Mouse (Mus musculus): ENCODE measurements around the gene Fancd2. TPM values are rescaled to one million over a fixed set of nuclear protein-coding genes. Genes with fewer than 3 reads are reported as not detected.

The Fancd2 gene
- polyA plus RNA-seq, 1 experiment from 2014 or later = 2.5 TPM

DNA sequence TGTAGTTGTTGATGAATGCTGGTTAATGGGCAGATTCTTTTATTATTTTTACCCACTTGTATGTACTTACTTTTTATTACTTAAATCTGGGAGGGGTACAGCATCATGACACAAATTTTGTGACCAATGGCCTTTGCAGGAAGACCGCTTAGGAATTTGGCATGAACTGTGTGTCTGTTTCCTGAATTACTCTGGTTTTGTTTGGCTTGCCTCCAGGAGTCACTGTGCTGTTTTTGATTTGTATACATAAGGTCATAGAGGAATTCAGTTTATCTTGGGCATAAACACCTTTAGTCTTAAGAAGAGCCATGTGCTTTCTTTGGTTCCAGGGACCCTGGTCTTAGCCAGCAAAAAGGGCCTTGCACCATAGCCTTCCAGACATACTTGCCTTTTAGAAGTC lies 33.1 kb downstream of the Fancd2 start:
- Histone ChIP-seq H3K9ac (no peak overlapping the region), H3K4me2 (replicated peaks) (no peak overlapping the region), H3K9me3 (ENCODE audit: control insufficient read depth, low read length) (no peaks in the 10 kb centered on the region), H3K27me3 (ENCODE audit: control insufficient read depth, insufficient read depth, low read length) (no peaks in the 10 kb centered on the region), H3K27ac (no peak overlapping the region), H3K36me3 (replicated peaks; ENCODE audit: control insufficient read depth, insufficient read depth) (no peaks in the 10 kb centered on the region), H3K4me3 (replicated peaks; ENCODE audit: low read length) (no peak overlapping the region), H3K4me1 (replicated peaks; ENCODE audit: control insufficient read depth, insufficient read depth, low read length) (no peaks in the 10 kb centered on the region)
- DNase-seq (ENCODE audit: low spot score) (no peak), ATAC-seq (ENCODE audit: low FRiP score) (no peak)
- WGBS = 86% methylated on average over 1 of the region's 1 CpGs

DNA sequence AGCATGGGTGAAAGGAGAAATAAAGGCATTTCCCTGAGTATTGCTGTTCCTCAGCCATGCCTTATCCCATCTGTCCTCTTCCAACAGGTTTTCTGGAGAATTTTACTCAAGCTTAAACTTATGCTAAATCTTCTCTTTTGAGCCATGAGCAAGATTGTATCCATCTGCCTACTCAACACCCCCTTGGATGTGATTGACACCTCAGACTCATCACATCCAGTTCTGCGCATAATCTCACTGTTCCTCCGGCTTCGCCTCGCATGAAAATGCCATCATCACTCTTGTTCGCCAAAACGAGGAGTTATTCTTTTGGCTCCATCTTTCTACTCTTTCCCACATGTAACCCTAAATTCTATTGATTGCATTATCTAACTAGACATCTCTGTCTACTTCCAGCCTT lies 44.6 kb downstream of the Fancd2 start:
- Histone ChIP-seq H3K4me2 (replicated peaks) (no peak overlapping the region), H3K4me1 (replicated peaks; ENCODE audit: control insufficient read depth, insufficient read depth, low read length) (no peaks in the 10 kb centered on the region), H3K9ac (no peak overlapping the region), H3K36me3 (replicated peaks; ENCODE audit: control insufficient read depth, insufficient read depth) (no peaks in the 10 kb centered on the region), H3K27me3 (ENCODE audit: control insufficient read depth, insufficient read depth, low read length) (no peaks in the 10 kb centered on the region), H3K9me3 (ENCODE audit: control insufficient read depth, low read length) (no peaks in the 10 kb centered on the region), H3K4me3 (replicated peaks; ENCODE audit: low read length) (no peak overlapping the region), H3K27ac (no peak overlapping the region)
- 97% methylated on average over 6 of the region's 6 CpGs for WGBS
- DNase-seq (ENCODE audit: low spot score) (no peak), ATAC-seq (ENCODE audit: low FRiP score) (no peak)

DNA sequence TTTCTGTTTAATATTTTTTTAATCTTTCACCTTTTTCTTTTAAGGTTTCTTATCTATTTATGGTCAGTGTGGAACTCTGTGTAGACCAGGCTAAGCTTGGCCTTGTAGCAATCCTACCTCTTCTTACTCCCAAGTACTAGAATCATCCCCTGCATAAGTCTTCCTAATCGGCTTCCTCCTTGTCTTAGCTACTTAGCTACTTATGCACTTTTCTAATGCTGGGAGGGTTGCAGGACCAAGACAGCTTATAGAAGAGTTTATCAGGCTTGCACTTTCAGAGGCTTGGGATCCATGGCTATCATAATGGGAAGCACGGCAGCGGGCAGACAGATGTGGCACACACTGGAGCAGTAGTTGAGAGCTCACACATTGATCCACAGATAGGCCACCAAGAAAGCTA lies 47.8 kb downstream of the Fancd2 start:
- no peaks in the 10 kb centered on the region for H3K27me3 ChIP-seq (ENCODE audit: control insufficient read depth, insufficient read depth, low read length)
- no peaks in the 10 kb centered on the region for H3K4me1 ChIP-seq (replicated peaks; ENCODE audit: control insufficient read depth, insufficient read depth, low read length)
- no peak overlapping the region for H3K9ac ChIP-seq
- no peak for DNase-seq (ENCODE audit: low spot score)
- H3K36me3 ChIP-seq (replicated peaks; ENCODE audit: control insufficient read depth, insufficient read depth) = no peaks in the 10 kb centered on the region
- H3K4me3 ChIP-seq (replicated peaks; ENCODE audit: low read length) = no peak overlapping the region
- ATAC-seq (ENCODE audit: low FRiP score) = no peak
- WGBS = 92% methylated on average over 3 of the region's 3 CpGs
- no peak overlapping the region for H3K27ac ChIP-seq
- H3K4me2 ChIP-seq (replicated peaks) = no peak overlapping the region
- H3K9me3 ChIP-seq (ENCODE audit: control insufficient read depth, low read length) = no peaks in the 10 kb centered on the region

DNA sequence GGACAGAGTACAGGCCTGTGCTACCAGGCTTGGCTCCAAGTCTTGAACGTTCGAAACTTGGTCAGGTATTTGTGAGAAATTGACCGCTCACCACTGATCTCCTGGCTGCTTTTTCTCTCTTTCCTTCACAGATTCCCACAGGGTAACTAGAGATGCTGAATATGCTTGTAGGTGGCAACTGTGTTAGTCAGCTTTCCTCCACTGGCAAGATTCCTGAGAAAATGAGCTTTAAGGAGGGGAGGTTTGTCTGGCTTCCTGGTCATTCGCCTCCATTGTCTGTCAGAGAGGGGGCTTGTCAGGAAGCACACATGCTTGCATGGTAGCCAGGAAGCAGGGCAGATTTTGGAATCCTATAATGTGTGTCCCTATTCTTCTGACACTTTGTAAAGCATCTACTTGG lies 51.5 kb downstream of the Fancd2 start:
- no peak overlapping the region for H3K4me3 ChIP-seq (replicated peaks; ENCODE audit: low read length)
- H3K27me3 ChIP-seq (ENCODE audit: control insufficient read depth, insufficient read depth, low read length) = no peaks in the 10 kb centered on the region
- H3K9me3 ChIP-seq (ENCODE audit: control insufficient read depth, low read length) = no peaks in the 10 kb centered on the region
- 93% methylated on average over 4 of the region's 4 CpGs for WGBS
- H3K9ac ChIP-seq = no peak overlapping the region
- H3K4me2 ChIP-seq (replicated peaks) = no peak overlapping the region
- H3K4me1 ChIP-seq (replicated peaks; ENCODE audit: control insufficient read depth, insufficient read depth, low read length) = no peaks in the 10 kb centered on the region
- ATAC-seq (ENCODE audit: low FRiP score) (no peak), DNase-seq (ENCODE audit: low spot score) (no peak)
- no peaks in the 10 kb centered on the region for H3K36me3 ChIP-seq (replicated peaks; ENCODE audit: control insufficient read depth, insufficient read depth)
- H3K27ac ChIP-seq = no peak overlapping the region

DNA sequence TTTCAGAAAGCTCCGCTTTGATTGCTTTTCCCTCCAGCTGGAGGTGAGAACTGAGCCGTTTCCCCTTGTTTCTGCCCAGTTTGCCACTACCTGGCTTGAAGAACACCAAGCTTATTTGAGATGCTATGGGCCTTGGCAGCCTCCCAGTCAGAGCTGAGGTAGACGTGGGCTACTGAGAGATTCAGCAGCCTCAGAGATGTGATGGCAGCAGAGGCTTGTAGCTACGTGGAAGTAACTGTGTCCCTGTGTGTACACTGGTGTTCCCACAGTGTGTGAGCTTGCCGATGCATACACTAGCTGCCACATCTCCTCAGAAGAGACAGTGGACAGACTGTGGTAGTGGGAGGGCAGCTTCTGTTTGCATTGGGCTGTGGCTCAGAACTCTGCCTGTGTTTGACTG lies 53.6 kb downstream of the Fancd2 start:
- Histone ChIP-seq H3K9ac (no peak overlapping the region), H3K27me3 (ENCODE audit: control insufficient read depth, insufficient read depth, low read length) (no peaks in the 10 kb centered on the region), H3K36me3 (replicated peaks; ENCODE audit: control insufficient read depth, insufficient read depth) (no peaks in the 10 kb centered on the region), H3K27ac (no peak overlapping the region), H3K4me2 (replicated peaks) (no peak overlapping the region), H3K9me3 (ENCODE audit: control insufficient read depth, low read length) (no peaks in the 10 kb centered on the region), H3K4me3 (replicated peaks; ENCODE audit: low read length) (no peak overlapping the region), H3K4me1 (replicated peaks; ENCODE audit: control insufficient read depth, insufficient read depth, low read length) (no peaks in the 10 kb centered on the region)
- ATAC-seq (ENCODE audit: low FRiP score) (no peak), DNase-seq (ENCODE audit: low spot score) (no peak)
- WGBS = 90% methylated on average over 5 of the region's 5 CpGs

DNA sequence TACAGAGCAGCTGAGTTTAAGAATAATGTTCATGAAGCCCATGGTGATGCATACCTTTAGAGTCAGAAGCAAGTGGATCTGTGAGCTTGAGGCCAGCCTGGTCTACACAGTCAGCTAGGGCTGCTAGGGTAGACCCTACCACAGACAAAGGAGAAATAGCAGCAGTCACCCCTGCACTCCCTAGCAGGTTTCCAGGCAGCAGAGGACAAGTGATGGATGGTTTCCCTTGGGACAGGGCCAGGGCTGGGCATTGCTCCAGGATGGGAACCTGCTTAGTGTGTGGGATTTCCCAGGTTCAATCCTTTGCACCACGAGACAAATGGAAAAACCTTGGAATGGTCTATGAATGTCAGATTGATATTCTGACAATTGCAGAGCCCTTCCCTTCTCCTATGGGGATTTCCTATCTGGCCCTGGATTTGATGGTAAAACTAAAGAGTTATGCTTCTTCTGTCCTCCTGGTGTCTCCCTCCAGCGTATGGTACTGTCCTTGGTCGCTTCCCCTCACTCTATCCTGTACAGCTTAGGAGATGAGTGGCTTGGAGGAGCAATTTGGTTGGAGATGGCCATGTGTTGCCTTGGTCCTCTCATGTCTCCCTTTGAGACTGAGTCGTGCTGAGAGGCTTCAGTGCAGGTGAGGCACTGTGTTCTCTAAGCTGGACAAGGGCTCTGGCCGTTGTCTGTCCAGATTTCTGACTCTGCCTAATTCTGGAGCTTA lies 55.1 kb downstream of the Fancd2 start:
- Histone ChIP-seq H3K27ac (no peak overlapping the region), H3K27me3 (ENCODE audit: control insufficient read depth, insufficient read depth, low read length) (no peaks in the 10 kb centered on the region), H3K36me3 (replicated peaks; ENCODE audit: control insufficient read depth, insufficient read depth) (no peaks in the 10 kb centered on the region), H3K4me2 (replicated peaks) (no peak overlapping the region), H3K4me3 (replicated peaks; ENCODE audit: low read length) (no peak overlapping the region), H3K4me1 (replicated peaks; ENCODE audit: control insufficient read depth, insufficient read depth, low read length) (no peaks in the 10 kb centered on the region), H3K9ac (no peak overlapping the region), H3K9me3 (ENCODE audit: control insufficient read depth, low read length) (no peaks in the 10 kb centered on the region)
- DNase-seq (ENCODE audit: low spot score) (peak; percentile 51), ATAC-seq (ENCODE audit: low FRiP score) (no peak; the same call in 1 of the 2 replicates)
- WGBS = 77% methylated on average over 5 of the region's 5 CpGs

DNA sequence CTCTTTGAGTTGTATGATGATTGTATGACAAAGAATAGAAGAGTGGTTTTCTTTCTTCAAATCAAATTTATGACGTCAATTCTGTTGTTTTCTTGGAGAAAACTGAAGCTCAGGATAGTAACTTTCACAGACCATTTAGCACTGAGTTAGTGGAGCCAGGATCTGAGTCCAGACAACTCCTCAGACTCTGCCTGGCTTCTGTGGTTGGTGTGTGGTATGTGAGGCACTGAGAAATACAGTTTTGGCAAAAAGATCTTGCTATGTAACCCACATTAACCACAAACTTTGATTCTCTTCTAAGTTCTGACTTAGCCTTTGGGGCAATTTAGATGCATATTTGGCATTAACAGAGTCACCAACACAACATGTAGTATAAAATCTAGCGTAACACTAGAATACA lies 61.2 kb downstream of the Fancd2 start:
- H3K27ac ChIP-seq = no peak overlapping the region
- no peaks in the 10 kb centered on the region for H3K27me3 ChIP-seq (ENCODE audit: control insufficient read depth, insufficient read depth, low read length)
- no peak overlapping the region for H3K4me2 ChIP-seq (replicated peaks)
- no peaks in the 10 kb centered on the region for H3K36me3 ChIP-seq (replicated peaks; ENCODE audit: control insufficient read depth, insufficient read depth)
- H3K4me1 ChIP-seq (replicated peaks; ENCODE audit: control insufficient read depth, insufficient read depth, low read length) = no peaks in the 10 kb centered on the region
- no peak for ATAC-seq (ENCODE audit: low FRiP score)
- no peak overlapping the region for H3K9ac ChIP-seq
- DNase-seq (ENCODE audit: low spot score) = no peak
- 95% methylated on average over 2 of the region's 2 CpGs for WGBS
- no peak overlapping the region for H3K4me3 ChIP-seq (replicated peaks; ENCODE audit: low read length)
- no peaks in the 10 kb centered on the region for H3K9me3 ChIP-seq (ENCODE audit: control insufficient read depth, low read length)

DNA sequence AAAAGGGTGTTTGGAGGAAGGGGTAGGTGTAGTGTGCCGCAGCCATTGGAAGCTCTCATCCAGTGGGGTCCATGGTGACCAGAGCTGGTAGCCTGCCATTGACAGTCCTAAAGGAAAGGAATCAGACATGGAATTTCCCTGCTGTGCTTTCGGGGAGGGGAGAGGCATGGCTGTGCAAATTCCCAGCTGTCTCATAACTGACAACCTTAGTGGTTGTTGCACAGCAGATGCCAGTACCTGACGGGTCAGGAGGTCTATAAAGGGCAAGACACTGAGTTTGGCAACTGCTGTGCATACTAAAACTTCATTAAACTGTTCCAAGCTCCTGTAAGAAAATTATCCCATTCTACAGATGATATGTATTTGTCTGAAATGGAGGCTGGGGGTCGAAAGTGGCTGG lies 66.5 kb downstream of the Fancd2 start:
- 94% methylated on average over 4 of the region's 4 CpGs for WGBS

DNA sequence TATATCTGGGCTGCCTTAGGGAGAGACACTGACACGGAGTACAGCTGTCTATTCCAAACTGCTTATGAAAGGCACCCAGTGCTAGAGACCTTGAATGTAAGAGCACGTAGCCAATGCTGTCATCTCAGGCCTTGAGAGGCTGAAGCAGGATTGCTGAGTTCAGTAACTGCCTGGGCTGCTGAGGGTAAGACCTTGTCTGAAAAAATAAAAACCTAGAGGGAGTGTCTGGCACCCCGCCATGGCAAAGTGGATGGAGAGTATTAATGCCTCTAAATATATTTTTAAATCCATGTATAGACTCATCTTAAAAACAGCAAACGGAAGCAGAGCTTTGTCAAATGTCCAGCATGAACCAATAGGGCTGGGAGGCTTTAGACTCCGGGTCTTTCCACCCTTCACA lies 68.4 kb downstream of the Fancd2 start:
- no peaks in the 10 kb centered on the region for H3K27me3 ChIP-seq (ENCODE audit: control insufficient read depth, insufficient read depth, low read length)
- ATAC-seq (ENCODE audit: low FRiP score) (no peak), DNase-seq (ENCODE audit: low spot score) (no peak)
- no peak overlapping the region for H3K4me2 ChIP-seq (replicated peaks)
- no peak overlapping the region for H3K4me3 ChIP-seq (replicated peaks; ENCODE audit: low read length)
- H3K27ac ChIP-seq = no peak overlapping the region
- 79% methylated on average over 5 of the region's 5 CpGs for WGBS
- no peaks in the 10 kb centered on the region for H3K36me3 ChIP-seq (replicated peaks; ENCODE audit: control insufficient read depth, insufficient read depth)
- H3K4me1 ChIP-seq (replicated peaks; ENCODE audit: control insufficient read depth, insufficient read depth, low read length) = peaks cover 4% of the 10 kb centered on the region
- H3K9ac ChIP-seq = no peak overlapping the region
- no peaks in the 10 kb centered on the region for H3K9me3 ChIP-seq (ENCODE audit: control insufficient read depth, low read length)

More for the DNA sequence above, 66.5 kb downstream of the Fancd2 start:
- Histone ChIP-seq H3K4me3 (replicated peaks; ENCODE audit: low read length) (no peak overlapping the region), H3K9ac (no peak overlapping the region), H3K36me3 (replicated peaks; ENCODE audit: control insufficient read depth, insufficient read depth) (no peaks in the 10 kb centered on the region), H3K4me1 (replicated peaks; ENCODE audit: control insufficient read depth, insufficient read depth, low read length) (no peaks in the 10 kb centered on the region), H3K4me2 (replicated peaks) (no peak overlapping the region), H3K9me3 (ENCODE audit: control insufficient read depth, low read length) (no peaks in the 10 kb centered on the region), H3K27me3 (ENCODE audit: control insufficient read depth, insufficient read depth, low read length) (no peaks in the 10 kb centered on the region), H3K27ac (no peak overlapping the region)
- ATAC-seq (ENCODE audit: low FRiP score) = no peak
- no peak for DNase-seq (ENCODE audit: low spot score)

Measured in hindbrain, embryonic 14.5 days (tissue).